Mouse (Mus musculus) CD4-positive, CD25-positive, alpha-beta regulatory T cell, adult 4 months (primary cell): ENCODE measurements around the gene Bex6. TPM values are rescaled to one million over a fixed set of nuclear protein-coding genes. Genes with fewer than 3 reads are reported as not detected.
"Not testable (repeated sequence)": the region's sequence is repeated elsewhere in the genome, so short reads cannot be mapped to it uniquely, and the experiment has no call there.

ENCODE experiments used
- ATAC-seq: one replicate; pipeline ENCODE4 v1.8.0; 2017
- polyA plus RNA-seq, 2 experiments: library from polyadenylated mRNA; unstranded; fragments of 100-300 nt; shearing (Covaris generic); gene quantifications; one replicate each; pipeline ENCODE4 v1.2.1; 2017

The Bex6 gene
- polyA plus RNA-seq, 2 experiments from 2014 or later, result not detected

GRCm38 (mm10) chr16:32174340-32175005 is 5.2 kb upstream of the Bex6 start:
- ATAC-seq, result no peak

GRCm38 (mm10) chr16:32175029-32175428 is 4.6 kb upstream of the Bex6 start:
- ATAC-seq, result no peak

GRCm38 (mm10) chr16:32176896-32177686 is 2.5 kb upstream of the Bex6 start:
- ATAC-seq, result peak; percentile 84

DNA sequence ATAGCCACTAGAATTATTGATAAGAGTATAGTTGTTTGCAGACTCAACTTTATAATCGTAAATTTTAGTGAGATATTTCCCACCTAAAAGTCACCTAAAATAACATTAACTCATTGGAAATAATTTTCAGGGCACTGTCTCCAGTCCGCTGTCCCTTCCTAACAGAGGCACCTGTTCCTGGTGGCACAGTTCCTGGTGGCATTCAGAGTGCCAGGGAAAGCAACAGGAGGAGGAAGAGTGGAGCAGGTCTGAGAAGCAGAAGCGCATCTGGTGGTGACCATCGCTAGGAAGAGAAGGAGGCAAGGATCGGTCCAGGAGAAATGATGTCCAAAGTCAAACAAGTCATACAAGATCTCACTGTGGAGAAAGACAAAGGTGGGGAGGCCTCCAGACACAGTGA is 6.4 kb downstream of the Bex6 start:
- ATAC-seq, result no peak

DNA sequence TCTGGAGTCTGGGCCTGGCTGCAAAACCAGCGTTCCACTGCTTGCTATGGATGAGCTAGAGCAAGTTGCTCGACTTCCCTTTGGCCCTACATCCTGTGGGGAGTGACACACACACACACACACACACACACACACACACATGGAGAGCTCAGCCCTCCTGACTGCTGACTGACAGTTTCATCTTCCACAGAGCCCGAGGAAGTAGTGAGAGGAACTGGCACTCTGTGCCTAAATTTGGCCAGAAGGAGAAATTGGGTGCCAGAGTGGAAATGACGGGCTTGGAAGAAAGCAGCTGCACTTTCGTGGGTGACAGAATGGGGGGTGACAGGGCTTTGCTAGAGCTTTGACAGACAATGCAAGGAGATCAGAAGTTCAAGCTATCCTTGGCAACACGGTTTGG is 9.5 kb downstream of the Bex6 start:
- no peak for ATAC-seq

DNA sequence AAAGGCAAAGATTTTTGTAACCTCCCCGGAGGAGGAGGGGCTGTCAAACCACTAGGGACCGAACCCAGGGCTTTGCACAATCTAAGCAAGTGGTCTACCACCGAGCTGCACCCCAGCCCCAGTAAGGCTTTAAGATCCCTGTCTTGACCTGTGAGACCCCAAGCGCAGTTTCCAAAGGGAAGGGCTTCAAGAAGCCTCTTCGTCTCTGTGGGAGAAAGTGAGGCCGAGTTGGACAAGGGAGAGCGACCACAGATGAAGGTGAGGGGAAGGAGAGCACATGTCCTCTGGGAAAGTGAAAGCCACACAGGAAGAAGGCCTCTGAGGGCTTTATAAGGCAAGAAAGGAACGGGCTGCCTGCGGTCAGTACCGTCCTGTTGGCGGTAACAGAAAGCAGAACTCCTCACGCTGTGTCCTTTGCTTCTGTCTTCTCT is 10.4 kb downstream of the Bex6 start:
- peak; percentile 93 for ATAC-seq

- peak; percentile 61 for ATAC-seq
These were observed 20.8 kb downstream of the Bex6 start for GRCm38 (mm10) chr16:32200256-32201003.

DNA sequence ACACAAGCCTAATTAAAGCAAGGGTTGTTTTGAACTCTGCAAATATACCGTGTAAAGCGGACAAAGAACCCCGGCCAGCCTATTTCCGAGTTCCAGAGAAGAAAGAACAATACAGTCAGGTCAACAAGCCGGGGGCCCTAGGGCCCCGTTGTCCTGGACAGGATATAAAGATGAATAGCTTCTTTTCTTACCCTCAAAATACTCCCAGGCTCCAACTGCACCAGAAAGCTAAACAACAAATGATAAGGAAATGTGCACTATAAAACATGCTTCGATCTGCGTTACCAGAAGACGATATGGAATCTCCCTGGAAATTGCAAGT is 21.3 kb downstream of the Bex6 start:
- ATAC-seq, result no peak

GRCm38 (mm10) chr16:32202681-32203080 is 23.1 kb downstream of the Bex6 start:
- ATAC-seq, result peak; percentile 80

GRCm38 (mm10) chr16:32204902-32205301 is 25.3 kb downstream of the Bex6 start:
- ATAC-seq, result no peak

- ATAC-seq, result no peak
These were observed 34.5 kb downstream of the Bex6 start for GRCm38 (mm10) chr16:32214156-32214555.

- ATAC-seq, result peak; percentile 56
These were observed 35.4 kb downstream of the Bex6 start for GRCm38 (mm10) chr16:32214804-32215576.

- no peak for ATAC-seq
These were observed 42.2 kb downstream of the Bex6 start for GRCm38 (mm10) chr16:32221803-32222202.

DNA sequence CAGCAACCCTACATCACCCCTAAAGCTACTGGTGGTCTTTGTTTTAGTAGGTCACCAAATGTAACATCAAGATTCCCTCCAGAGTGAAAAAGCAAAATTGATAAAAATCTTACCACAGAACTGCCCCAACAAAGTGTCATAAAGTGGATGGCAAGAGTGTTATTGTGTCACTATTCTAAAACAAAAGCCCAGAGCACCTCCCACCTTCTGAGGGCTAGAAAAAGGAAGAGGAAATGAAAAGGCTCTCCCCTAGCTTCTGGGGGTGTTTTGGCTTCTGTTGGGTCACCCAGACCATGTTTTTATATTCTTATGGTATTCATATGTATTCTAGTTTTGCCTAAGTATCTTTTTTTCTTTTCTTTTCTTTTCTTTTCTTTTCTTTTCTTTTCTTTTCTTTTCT is 42.8 kb downstream of the Bex6 start:
- ATAC-seq, result no peak

- ATAC-seq, result not testable (repeated sequence)
These were observed 52.4 kb downstream of the Bex6 start for GRCm38 (mm10) chr16:32232050-32232449.

Other genes starting within 250 kb of the Bex6 start
- gene Pigz, start 246.0 kb upstream of the Bex6 start, polyA plus RNA-seq, result under 1 TPM; 0.65 to 0.67 TPM
- 1 to 10 TPM; 1.3 to 2.6 TPM for gene 0610012G03Rik, start 231.3 kb upstream of the Bex6 start, polyA plus RNA-seq
- 10 to 100 TPM; 35.0 to 38.4 TPM for gene Ncbp2, start 231.3 kb upstream of the Bex6 start, polyA plus RNA-seq
- gene Senp5, start 176.5 kb upstream of the Bex6 start, polyA plus RNA-seq, result 10 to 100 TPM in 1 of 2 experiments, 1 to 10 TPM in 1; 8.3 to 13.3 TPM
- 10 to 100 TPM; 65.2 to 77.0 TPM for gene Pak2, start 100.5 kb upstream of the Bex6 start, polyA plus RNA-seq
- gene Pigx, start 80.1 kb upstream of the Bex6 start, polyA plus RNA-seq, result 100 to 1,000 TPM; 108 to 131 TPM
- gene Cep19, start 80.0 kb upstream of the Bex6 start, polyA plus RNA-seq, result 10 to 100 TPM; 35.0 to 37.8 TPM
- gene Nrros, start 14.2 kb upstream of the Bex6 start, polyA plus RNA-seq, result 10 to 100 TPM; 61.7 to 77.0 TPM
- gene Fbxo45, start 67.3 kb downstream of the Bex6 start, polyA plus RNA-seq, result 1 to 10 TPM; 5.3 to 5.5 TPM
- gene Wdr53, start 67.4 kb downstream of the Bex6 start, polyA plus RNA-seq, result 10 to 100 TPM; 21.4 to 22.3 TPM
- not detected for gene Smco1, start 91.6 kb downstream of the Bex6 start, polyA plus RNA-seq
- gene Rnf168, start 97.6 kb downstream of the Bex6 start, polyA plus RNA-seq, result 1 to 10 TPM; 7.7 to 8.1 TPM
- 10 to 100 TPM; 15.4 to 22.3 TPM for gene Ubxn7, start 152.4 kb downstream of the Bex6 start, polyA plus RNA-seq
- not detected for gene Tm4sf19, start 220.7 kb downstream of the Bex6 start, polyA plus RNA-seq
- 1 to 10 TPM; 4.3 to 7.4 TPM for gene Tctex1d2, start 239.9 kb downstream of the Bex6 start, polyA plus RNA-seq